Mouse (Mus musculus) myocyte (in vitro differentiated cells): Measurements from ENCODE around the gene Prdm9.

Experiments
- E2F4 ChIP-seq: IDR thresholded peaks from one replicate; pipeline ENCODE4 v1.6.1; 2011; ENCODE audit warnings: mild to moderate bottlenecking, control low read depth, moderate library complexity; ENCODE audit not compliant: insufficient read depth
- MYOG ChIP-seq, 3 experiments: IDR thresholded peaks; one replicate each; pipeline ENCODE4 v1.6.1; 2011; ENCODE audit warnings: control low read depth in 2 of 3, low read depth in 2 of 3, mild to moderate bottlenecking in 2 of 3; ENCODE audit not compliant: insufficient read length in 2 of 3, control insufficient read depth in 1 of 3, insufficient read depth in 1 of 3
- POLR2A ChIP-seq: IDR thresholded peaks from one replicate; pipeline ENCODE4 v1.6.1; 2011; ENCODE audit warnings: low read depth, mild to moderate bottlenecking, control low read depth, moderate library complexity; ENCODE audit not compliant: insufficient read length
- TCF12 ChIP-seq: IDR thresholded peaks from one replicate; pipeline ENCODE4 v1.6.1; 2011; ENCODE audit warnings: mild to moderate bottlenecking, control low read depth; ENCODE audit not compliant: poor library complexity, insufficient read depth, severe bottlenecking
- USF1 ChIP-seq: IDR thresholded peaks from one replicate; pipeline ENCODE4 v1.6.1; 2011; ENCODE audit warnings: low read depth, mild to moderate bottlenecking, control low read depth, moderate library complexity

DNA sequence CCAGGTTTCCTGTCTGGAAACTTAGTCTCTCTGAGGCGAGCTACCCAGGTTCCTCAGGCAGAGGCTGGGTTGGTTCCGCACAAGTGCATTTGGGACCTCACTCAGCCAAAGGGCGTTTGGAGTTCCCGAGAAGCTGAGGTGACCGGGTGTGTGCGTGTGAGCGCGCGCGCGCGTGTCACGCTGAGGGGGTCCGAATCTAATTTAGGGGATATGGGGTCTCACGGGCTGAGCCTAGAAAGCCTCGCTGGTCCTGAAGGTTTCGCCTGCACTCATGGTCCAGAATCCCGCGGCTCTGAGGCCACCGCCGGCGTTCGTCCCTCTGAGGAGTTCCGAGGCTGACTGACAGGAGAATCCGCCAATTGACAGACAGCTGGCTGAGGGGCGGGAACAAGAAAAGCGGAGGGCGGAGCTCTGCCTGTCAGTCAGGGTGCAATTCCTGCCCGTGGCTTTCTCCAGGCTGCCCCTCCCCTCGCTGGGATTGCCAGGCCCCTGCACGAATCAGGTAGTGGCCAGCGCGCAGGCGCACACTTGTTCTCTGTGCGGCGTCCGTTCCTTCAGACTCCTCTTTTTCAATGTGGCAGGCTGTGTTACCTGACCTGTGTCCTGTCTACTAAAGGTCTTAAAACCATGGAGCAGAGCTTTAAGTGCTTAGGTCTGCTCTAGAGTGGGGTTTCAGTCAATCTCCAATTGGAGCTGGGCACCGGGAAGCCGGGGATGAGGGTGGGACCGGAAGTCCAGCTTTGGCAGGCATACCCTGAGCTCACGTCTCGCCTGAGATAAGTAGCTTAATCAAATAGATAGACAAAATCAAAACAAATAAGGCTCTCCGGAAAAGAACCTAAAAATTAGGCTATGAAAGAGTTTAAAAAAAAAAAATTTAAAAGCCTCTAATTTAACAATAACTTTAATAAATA lies at the start of gene Prdm9:
- TF ChIP-seq MYOG (IDR thresholded peaks at IDR 0.05; ENCODE audit: control insufficient read depth in 1 of 3, insufficient read depth in 1 of 3, insufficient read length in 2 of 3, low read depth in 2 of 3) (no peak), POLR2A (peak; percentile 84), E2F4 (peak; percentile 14), USF1 (no peak), TCF12 (no peak)
